Mouse (Mus musculus) lung, postnatal 10 days (tissue): ENCODE results near the gene Vmn2r102.

ENCODE experiments used
- DNase-seq: peaks from one replicate; pipeline ENCODE4 v3.0.0; 2021

Gene Vmn2r102

DNA sequence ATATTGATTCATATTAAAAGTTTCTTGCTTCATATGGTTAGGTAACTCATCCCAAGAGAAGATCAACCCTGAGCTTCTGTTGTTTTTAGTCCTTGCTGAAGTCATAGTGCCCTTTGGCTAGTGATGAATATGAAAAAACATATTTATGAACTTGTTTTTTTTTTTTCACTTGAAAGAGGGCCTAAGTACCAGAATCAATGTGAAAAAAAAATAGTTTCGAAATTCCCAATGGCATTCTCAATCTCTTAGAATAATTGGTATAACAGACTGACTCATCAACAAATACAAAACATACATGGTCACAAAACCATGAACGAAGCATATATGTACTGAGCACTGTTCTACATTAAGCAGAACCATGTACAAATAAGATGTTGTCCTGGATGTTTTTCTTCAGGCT lies at the start of gene Vmn2r102:
Gene Vmn2r102 (plus strand): TSS at position 301 of the 400 bp plus-strand sequence.
- DNase-seq = no peak

GRCm38 (mm10) chr17:19629328-19629727 lies 30.8 kb upstream of the Vmn2r102 start:
- DNase-seq = no peak

DNA sequence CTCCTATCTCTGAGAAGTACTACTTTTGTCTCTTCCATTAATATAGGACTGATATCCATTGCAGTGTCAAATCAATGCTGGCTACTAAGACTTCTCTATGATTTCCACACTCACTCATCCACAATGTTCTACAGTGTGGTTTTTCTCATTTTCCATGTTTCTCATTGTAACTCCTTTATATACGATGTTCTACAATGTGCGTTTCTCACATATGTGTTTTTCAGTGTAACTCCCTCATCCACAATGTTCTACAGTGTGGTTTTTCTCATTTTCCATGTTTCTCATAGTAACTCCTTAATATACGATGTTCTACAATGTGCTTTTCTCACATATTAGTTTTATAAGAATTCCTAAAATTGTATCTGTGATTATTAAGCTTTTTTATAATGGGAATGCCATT lies 1.7 kb upstream of the Vmn2r102 start:
- DNase-seq = no peak

DNA sequence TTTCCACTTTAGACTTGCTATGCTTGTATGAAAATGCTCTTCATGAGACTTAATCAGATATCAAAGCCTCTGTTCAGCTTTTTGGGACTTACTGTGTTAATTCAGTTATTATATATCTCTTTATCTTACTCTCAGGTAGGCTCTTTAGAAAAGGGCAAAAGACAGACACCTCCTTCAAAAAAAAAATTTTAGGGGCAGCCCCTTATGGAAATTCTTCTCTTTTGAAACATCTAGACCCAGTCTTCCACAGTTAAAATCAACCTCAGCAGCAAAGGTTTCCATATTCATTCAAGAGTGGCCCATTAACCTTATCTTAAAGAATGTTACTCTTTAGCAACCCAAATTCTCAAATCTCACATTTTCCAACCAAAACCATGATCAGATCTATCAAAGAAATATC lies 31.9 kb downstream of the Vmn2r102 start:
- DNase-seq = no peak
